Mouse (Mus musculus) ES-Bruce4 (cell line): ENCODE measurements around the gene Prg2. TPM values are rescaled to one million over a fixed set of nuclear protein-coding genes. Genes with fewer than 3 reads are reported as not detected.

ENCODE experiments used
- H3K27ac ChIP-seq: 2 replicates; pipeline ENCODE4 v1.5.1; 2012; ENCODE audit warnings: low read length, inconsistent platforms; ENCODE audit not compliant: insufficient read depth
- H3K27me3 ChIP-seq: 2 replicates; pipeline ENCODE4 v1.6.1; 2012; ENCODE audit warnings: mild to moderate bottlenecking, low read length, inconsistent platforms; ENCODE audit not compliant: control insufficient read depth, poor library complexity, insufficient read depth, severe bottlenecking
- H3K36me3 ChIP-seq: 2 replicates; pipeline ENCODE4 v1.6.1; 2012; ENCODE audit warnings: inconsistent platforms, mild to moderate bottlenecking, low read length, moderate library complexity; ENCODE audit not compliant: control insufficient read depth, poor library complexity, insufficient read depth, severe bottlenecking
- H3K4me1 ChIP-seq: one replicate; pipeline ENCODE4 v1.8.1; 2011; ENCODE audit warnings: low read length; ENCODE audit not compliant: control insufficient read depth, insufficient read depth
- H3K4me3 ChIP-seq: 2 replicates; pipeline ENCODE4 v1.5.1; 2011; ENCODE audit warnings: low read depth, mild to moderate bottlenecking, low read length
- H3K9ac ChIP-seq: 2 replicates; pipeline ENCODE4 v1.6.1; 2012; ENCODE audit warnings: low read depth, mild to moderate bottlenecking, inconsistent platforms; ENCODE audit not compliant: poor library complexity, severe bottlenecking
- H3K9me3 ChIP-seq: replicated peaks from 2 replicates; pipeline ENCODE4 v1.6.1; 2012; ENCODE audit warnings: mild to moderate bottlenecking, low read length, inconsistent platforms; ENCODE audit not compliant: control insufficient read depth, poor library complexity, insufficient read depth, severe bottlenecking
- CTCF ChIP-seq: IDR thresholded peaks from one replicate; pipeline ENCODE4 v1.8.1; 2011; ENCODE audit warnings: low read depth, low read length
- EP300 ChIP-seq: IDR thresholded peaks from 2 replicates; pipeline ENCODE4 v1.6.1; 2011; ENCODE audit warnings: low read depth, low read length; ENCODE audit not compliant: insufficient read depth
- POLR2A ChIP-seq: IDR thresholded peaks from one replicate; pipeline ENCODE4 v1.8.1; 2011; ENCODE audit warnings: low read length; ENCODE audit not compliant: insufficient read depth
- polyA plus RNA-seq: library from polyadenylated mRNA; stranded (reverse); fragments of >200 nt; gene quantifications from 2 replicates; pipeline ENCODE4 v1.2.4, GENCODE M21; 2011; ENCODE audit warnings: low read depth; ENCODE audit not compliant: missing spikeins, insufficient read depth, insufficient read length

Prg2 gene
- polyA plus RNA-seq, 1 experiment, result not detected

DNA sequence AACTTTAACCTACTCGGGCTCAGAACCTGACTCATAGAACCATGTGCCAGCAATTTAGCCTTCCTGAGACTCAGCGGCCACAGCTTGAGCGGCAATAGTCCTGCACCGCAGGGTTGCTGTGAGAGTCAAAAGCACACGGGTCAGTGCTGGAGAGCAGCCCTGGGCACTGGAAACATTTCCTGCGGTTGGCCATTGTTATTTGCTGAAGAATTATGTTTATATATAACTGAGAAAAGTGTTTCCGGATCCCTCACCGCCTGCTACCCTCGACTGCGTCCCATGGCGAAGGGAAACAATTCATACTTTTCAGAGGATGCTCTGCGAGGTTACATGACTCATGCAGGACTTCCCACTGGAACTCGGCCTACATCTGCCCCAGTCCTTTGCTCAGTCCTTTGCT, 21.2 kb downstream of the Prg2 start:
- H3K27ac ChIP-seq, result no peak overlapping the region
- H3K9ac ChIP-seq, result no peak overlapping the region
- no peaks in the 10 kb centered on the region for H3K9me3 ChIP-seq
- H3K4me3 ChIP-seq, result no peak overlapping the region
- TF ChIP-seq POLR2A, result no peak
- TF ChIP-seq EP300, result no peak
- TF ChIP-seq CTCF, result no peak
- H3K27me3 ChIP-seq, result no peaks in the 10 kb centered on the region
- no peaks in the 10 kb centered on the region for H3K36me3 ChIP-seq
- H3K4me1 ChIP-seq, result no peaks in the 10 kb centered on the region

- Histone ChIP-seq H3K4me3 (no peak overlapping the region), H3K36me3 (no peaks in the 10 kb centered on the region), H3K27me3 (no peaks in the 10 kb centered on the region), H3K27ac (no peak overlapping the region), H3K9ac (no peak overlapping the region), H3K4me1 (no peaks in the 10 kb centered on the region), H3K9me3 (no peaks in the 10 kb centered on the region)
- no peak for TF ChIP-seq EP300
- no peak for TF ChIP-seq CTCF
- TF ChIP-seq POLR2A, result no peak
Measured at GRCm38 (mm10) chr2:85002575-85002974, 22.3 kb downstream of the Prg2 start.

- H3K27ac ChIP-seq, result no peak overlapping the region
- TF ChIP-seq EP300 (no peak), POLR2A (no peak), CTCF (no peak)
- H3K36me3 ChIP-seq, result no peaks in the 10 kb centered on the region
- no peaks in the 10 kb centered on the region for H3K4me1 ChIP-seq
- H3K9ac ChIP-seq, result no peak overlapping the region
- no peak overlapping the region for H3K4me3 ChIP-seq
- no peaks in the 10 kb centered on the region for H3K9me3 ChIP-seq
- no peaks in the 10 kb centered on the region for H3K27me3 ChIP-seq
Measured at GRCm38 (mm10) chr2:85004341-85004740, 24.1 kb downstream of the Prg2 start.

DNA sequence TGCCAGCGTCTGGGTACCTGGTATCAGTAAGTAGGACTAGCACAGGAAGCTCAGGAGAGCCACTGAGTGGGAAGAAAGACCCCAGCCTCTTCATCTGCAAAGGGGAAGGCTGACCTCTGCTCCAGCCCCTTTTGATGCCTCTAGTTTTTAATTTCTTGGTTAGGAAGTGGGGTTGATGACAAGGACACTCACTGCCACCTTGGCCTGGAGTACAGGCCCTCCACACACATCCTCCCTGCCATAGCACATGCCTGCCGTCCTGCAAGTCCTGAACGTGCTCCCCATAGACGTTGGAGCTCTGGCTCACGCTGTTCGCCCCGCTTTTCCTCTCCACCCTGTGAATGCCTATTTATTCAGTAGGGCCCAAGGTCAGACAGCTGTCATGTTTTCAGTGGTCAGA, 26.3 kb downstream of the Prg2 start:
- Histone ChIP-seq H3K9me3 (no peaks in the 10 kb centered on the region), H3K36me3 (no peaks in the 10 kb centered on the region), H3K9ac (no peak overlapping the region), H3K27ac (no peak overlapping the region), H3K4me1 (no peaks in the 10 kb centered on the region), H3K27me3 (no peaks in the 10 kb centered on the region), H3K4me3 (no peak overlapping the region)
- TF ChIP-seq POLR2A, result no peak
- TF ChIP-seq CTCF, result no peak
- no peak for TF ChIP-seq EP300

GRCm38 (mm10) chr2:85007729-85008128, 27.5 kb downstream of the Prg2 start:
- no peak overlapping the region for H3K4me3 ChIP-seq
- no peaks in the 10 kb centered on the region for H3K4me1 ChIP-seq
- no peak overlapping the region for H3K9ac ChIP-seq
- TF ChIP-seq EP300, result no peak
- TF ChIP-seq POLR2A, result no peak
- no peak for TF ChIP-seq CTCF
- H3K27ac ChIP-seq, result no peak overlapping the region
- H3K36me3 ChIP-seq, result no peaks in the 10 kb centered on the region
- H3K9me3 ChIP-seq, result no peaks in the 10 kb centered on the region
- H3K27me3 ChIP-seq, result no peaks in the 10 kb centered on the region

DNA sequence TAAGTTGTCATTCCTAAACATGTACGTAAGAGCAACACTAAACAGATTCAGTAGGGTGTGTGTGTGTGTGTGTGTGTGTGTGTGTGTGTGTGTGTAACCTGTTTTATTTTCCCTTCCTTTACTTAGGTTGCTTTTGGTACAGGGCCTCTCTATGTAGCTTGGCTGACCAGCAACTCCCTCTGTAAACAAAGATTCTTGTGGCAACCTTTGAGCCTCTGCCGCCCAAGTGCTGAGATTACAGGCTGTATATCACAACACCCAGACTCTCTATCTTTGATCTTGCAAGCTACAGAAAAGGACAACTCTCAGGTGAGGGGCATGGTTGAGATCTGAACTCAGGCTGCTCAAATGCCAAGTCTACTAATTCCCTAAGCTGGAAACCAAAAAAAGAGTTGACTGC, 29.0 kb downstream of the Prg2 start:
- H3K36me3 ChIP-seq, result no peaks in the 10 kb centered on the region
- no peak overlapping the region for H3K27ac ChIP-seq
- no peak overlapping the region for H3K4me3 ChIP-seq
- H3K9ac ChIP-seq, result no peak overlapping the region
- no peaks in the 10 kb centered on the region for H3K27me3 ChIP-seq
- TF ChIP-seq POLR2A, result no peak
- TF ChIP-seq CTCF, result no peak
- TF ChIP-seq EP300, result no peak
- H3K9me3 ChIP-seq, result no peaks in the 10 kb centered on the region
- no peaks in the 10 kb centered on the region for H3K4me1 ChIP-seq
